In genomic region chrX:56821765-56822603, GRCm38 (mm10) we compare ENCODE assay signal across 8 mouse cellular contexts. TPM values are rescaled to one million over a fixed set of nuclear protein-coding genes. Genes with fewer than 3 reads are reported as not detected.
DNase-seq lines count a peak whose midpoint lies in the region; ATAC-seq and TF ChIP-seq lines count a peak whose summit lies in the region.

Gene Map7d3 (minus strand): TSS chrX:56822326.

- no peak for TF ChIP-seq POLR2A in myocyte (IDR thresholded peaks at IDR 0.05; ENCODE audit: insufficient read length, low read depth)

- H3ac ChIP-seq in myocyte (ENCODE audit: control insufficient read depth, insufficient read length) = no peak within 1 kb of the TSS

- H3K9me3 ChIP-seq in embryonic facial prominence, embryonic 15.5 days (replicated peaks) = no peaks in the 10 kb centered on the region
- no peaks in the 10 kb centered on the region for H3K9me3 ChIP-seq in hindbrain, embryonic 10.5 days
- H3K9me3 ChIP-seq in liver, embryonic 13.5 days (replicated peaks) = no peaks in the 10 kb centered on the region

- no peaks in the 10 kb centered on the region for H3K4me1 ChIP-seq in embryonic facial prominence, embryonic 15.5 days
- no peaks in the 10 kb centered on the region for H3K4me1 ChIP-seq in hindbrain, embryonic 10.5 days (replicated peaks)
- no peaks in the 10 kb centered on the region for H3K4me1 ChIP-seq in liver, embryonic 13.5 days (replicated peaks)

- H3K27ac ChIP-seq in layer of hippocampus, adult 2 months = no peak within 1 kb of the TSS
- no peak within 1 kb of the TSS for H3K27ac ChIP-seq in embryonic facial prominence, embryonic 15.5 days (replicated peaks)
- H3K27ac ChIP-seq in hindbrain, embryonic 10.5 days = peak within 1 kb of the TSS; percentile 70; the same call in 1 of the 2 replicates
- H3K27ac ChIP-seq in liver, embryonic 13.5 days = no peak within 1 kb of the TSS

- H3K27me3 ChIP-seq in embryonic facial prominence, embryonic 15.5 days = no peaks in the 10 kb centered on the region
- no peaks in the 10 kb centered on the region for H3K27me3 ChIP-seq in hindbrain, embryonic 10.5 days (ENCODE audit: insufficient read depth, poor library complexity, severe bottlenecking)
- H3K27me3 ChIP-seq in liver, embryonic 13.5 days = no peaks in the 10 kb centered on the region
- no peaks in the 10 kb centered on the region for H3K27me3 ChIP-seq in myocyte (ENCODE audit: control insufficient read depth, insufficient read depth, insufficient read length)

- H3K4me2 ChIP-seq in embryonic facial prominence, embryonic 15.5 days (replicated peaks) = peak within 1 kb of the TSS; percentile 58
- H3K4me2 ChIP-seq in liver, embryonic 13.5 days = peak within 1 kb of the TSS; percentile 67
- H3K4me2 ChIP-seq in myocyte (ENCODE audit: low read depth) = peak within 1 kb of the TSS; percentile 50

- H3K36me3 ChIP-seq in embryonic facial prominence, embryonic 15.5 days = no peaks in the 10 kb centered on the region
- H3K36me3 ChIP-seq in hindbrain, embryonic 10.5 days = no peaks in the 10 kb centered on the region
- H3K36me3 ChIP-seq in liver, embryonic 13.5 days = no peaks in the 10 kb centered on the region
- H3K36me3 ChIP-seq in myocyte (ENCODE audit: control insufficient read depth, insufficient read depth) = no peaks in the 10 kb centered on the region

- no peak for DNase-seq in layer of hippocampus, adult 2 months (ENCODE audit: low spot score in 2 of 2)
- no peak for DNase-seq in layer of hippocampus, postnatal 14 days (ENCODE audit: low spot score in 2 of 2)
- peak; percentile 38 for DNase-seq in hindbrain, embryonic 10.5 days (ENCODE audit: low spot score)
- peak; percentile 8 for DNase-seq in liver, embryonic 13.5 days
- no peak for DNase-seq in frontal cortex, postnatal 36 days (ENCODE audit: low spot score in 2 of 2)
- DNase-seq in layer of hippocampus, adult 9-10 months (ENCODE audit: low spot score) = no peak

- WGBS in embryonic facial prominence, embryonic 15.5 days = 24% methylated on average over 35 of the region's 35 CpGs
- WGBS in hindbrain, embryonic 10.5 days = 26% methylated on average over 35 of the region's 35 CpGs
- 15% methylated on average over 35 of the region's 35 CpGs for WGBS in liver, embryonic 13.5 days (ENCODE audit: insufficient replicate concordance)

- peak; percentile 39; the same call in 1 of the 2 replicates for ATAC-seq in embryonic facial prominence, embryonic 15.5 days (ENCODE audit: insufficient number of reproducible peaks, low FRiP score, low TSS enrichment, low read depth)
- ATAC-seq in liver, embryonic 13.5 days (ENCODE audit: low read depth) = peak; percentile 61

- TF ChIP-seq CTCF in layer of hippocampus, adult 2 months (conservative IDR thresholded peaks at IDR 0.05) = no peak

- peak within 1 kb of the TSS; percentile 28 for H3K4me3 ChIP-seq in layer of hippocampus, adult 2 months
- H3K4me3 ChIP-seq in embryonic facial prominence, embryonic 15.5 days (replicated peaks) = peak within 1 kb of the TSS; percentile 50
- peak within 1 kb of the TSS; percentile 57 for H3K4me3 ChIP-seq in hindbrain, embryonic 10.5 days
- peak within 1 kb of the TSS; percentile 55 for H3K4me3 ChIP-seq in liver, embryonic 13.5 days (replicated peaks)
- H3K4me3 ChIP-seq in myocyte = peak within 1 kb of the TSS; percentile 15

- no peak within 1 kb of the TSS for H3K9ac ChIP-seq in embryonic facial prominence, embryonic 15.5 days
- H3K9ac ChIP-seq in liver, embryonic 13.5 days = peak within 1 kb of the TSS; percentile 36; the same call in 1 of the 2 replicates

- no peaks in the 10 kb centered on the region for H3K79me2 ChIP-seq in myocyte (ENCODE audit: control insufficient read depth, insufficient read depth)

TF ChIP-seq in myocyte, 11 proteins besides CTCF, POLR2A, EP300 and RAD21:
- no peak for TF ChIP-seq TCF12 (IDR thresholded peaks at IDR 0.05; ENCODE audit: insufficient read depth, poor library complexity, severe bottlenecking)
- TF ChIP-seq USF1 (IDR thresholded peaks at IDR 0.05; ENCODE audit: low read depth) = no peak
- no peak for TF ChIP-seq REST (IDR thresholded peaks at IDR 0.05; ENCODE audit: insufficient read depth, insufficient read length)
- no peak for TF ChIP-seq MYOG (IDR thresholded peaks at IDR 0.05; ENCODE audit: control insufficient read depth in 1 of 3, insufficient read depth in 1 of 3, insufficient read length in 2 of 3, low read depth in 2 of 3)
- no peak for TF ChIP-seq TCF3 (IDR thresholded peaks at IDR 0.05; ENCODE audit: insufficient read length, low read depth)
- TF ChIP-seq E2F4 (IDR thresholded peaks at IDR 0.05; ENCODE audit: insufficient read depth) = no peak
- TF ChIP-seq SRF (IDR thresholded peaks at IDR 0.05; ENCODE audit: control insufficient read depth, insufficient read length, low read depth) = no peak
- TF ChIP-seq CEBPB (IDR thresholded peaks at IDR 0.05; ENCODE audit: insufficient read depth, poor library complexity, severe bottlenecking) = no peak
- TF ChIP-seq MYOD1 (IDR thresholded peaks at IDR 0.05; ENCODE audit: control insufficient read depth in 1 of 3, insufficient read length in 2 of 3, low read depth in 2 of 3) = no peak
- TF ChIP-seq POLR2AphosphoS2 (IDR thresholded peaks at IDR 0.05; ENCODE audit: insufficient read length, low read depth) = no peak
- no peak for TF ChIP-seq MAX (IDR thresholded peaks at IDR 0.05; ENCODE audit: low read depth)

RNA-seq across cellular contexts. Expression of gene Map7d3, which starts in this region (rescaled TPM):
- under 1 TPM in 1 of 2 experiments, not detected in 1; 0.15 TPM for total RNA-seq in layer of hippocampus, adult 2 months (2021)
- not detected for total RNA-seq in layer of hippocampus, postnatal 14 days (2021)
- polyA plus RNA-seq in embryonic facial prominence, embryonic 15.5 days (2015; fragmentation: Nextera tagmentation; extraction: Ambion mirVana) = 3.3 and 3.8 TPM in 2 replicates
- 2.1 and 2.4 TPM in 2 replicates for polyA plus RNA-seq in hindbrain, embryonic 10.5 days (2016; fragmentation: Nextera tagmentation; extraction: Ambion mirVana)
- 0.44 and 0.78 TPM in 2 replicates for polyA plus RNA-seq in liver, embryonic 13.5 days (2015; fragmentation: Nextera tagmentation; extraction: Ambion mirVana)
- polyA plus RNA-seq in myocyte (2012; fragmentation: generic; extraction: Trizol) = 0.05 TPM

Comparison
In these comparisons a context has a peak if more than half of its experiments do, and no peak if none do; other contexts are left out.
1. Peak in DNase-seq, ATAC-seq, H3K4me3 ChIP-seq, H3K9ac ChIP-seq and H3K4me2 ChIP-seq in liver, embryonic 13.5 days; RNA of the gene not detected or under 1 TPM.